Mouse (Mus musculus): ENCODE measurements around the gene Wbp2.
"Not testable (repeated sequence)": the region's sequence is repeated elsewhere in the genome, so short reads cannot be mapped to it uniquely, and the experiment has no call there.

Gene Wbp2

GRCm38 (mm10) chr11:116109441-116110081 lies 22.8 kb upstream of the Wbp2 start:
- no peak for DNase-seq (ENCODE audit: low spot score)

- no peak for DNase-seq (ENCODE audit: low spot score)
Observed at GRCm38 (mm10) chr11:116108464-116109137, 21.8 kb upstream of the Wbp2 start.

- DNase-seq (ENCODE audit: low spot score), result no peak
Observed at GRCm38 (mm10) chr11:116107777-116108285, 21.0 kb upstream of the Wbp2 start.

- no peak for DNase-seq (ENCODE audit: low spot score)
Observed at GRCm38 (mm10) chr11:116106963-116107776, 20.4 kb upstream of the Wbp2 start.

- DNase-seq (ENCODE audit: low spot score), result no peak
Observed at GRCm38 (mm10) chr11:116106154-116106962, 19.6 kb upstream of the Wbp2 start.

GRCm38 (mm10) chr11:116105065-116105464 lies 18.3 kb upstream of the Wbp2 start:
- no peak for DNase-seq (ENCODE audit: low spot score)

- DNase-seq (ENCODE audit: low spot score), result no peak
Observed at GRCm38 (mm10) chr11:116104006-116104646, 17.3 kb upstream of the Wbp2 start.

GRCm38 (mm10) chr11:116103572-116103971 lies 16.8 kb upstream of the Wbp2 start:
- no peak for DNase-seq (ENCODE audit: low spot score)

- no peak for DNase-seq (ENCODE audit: low spot score)
Observed at GRCm38 (mm10) chr11:116102472-116102871, 15.7 kb upstream of the Wbp2 start.

- no peak for DNase-seq (ENCODE audit: low spot score)
Observed at GRCm38 (mm10) chr11:116101931-116102381, 15.2 kb upstream of the Wbp2 start.

GRCm38 (mm10) chr11:116100839-116101238 lies 14.0 kb upstream of the Wbp2 start:
- no peak for DNase-seq (ENCODE audit: low spot score)

- no peak for DNase-seq (ENCODE audit: low spot score)
Observed at GRCm38 (mm10) chr11:116100385-116100784, 13.6 kb upstream of the Wbp2 start.

GRCm38 (mm10) chr11:116099462-116099861 lies 12.7 kb upstream of the Wbp2 start:
- no peak for DNase-seq (ENCODE audit: low spot score)

- DNase-seq (ENCODE audit: low spot score), result no peak
Observed at GRCm38 (mm10) chr11:116098711-116099460, 12.1 kb upstream of the Wbp2 start.

- DNase-seq (ENCODE audit: low spot score), result no peak
Observed at GRCm38 (mm10) chr11:116096213-116097108, 9.7 kb upstream of the Wbp2 start.

GRCm38 (mm10) chr11:116095573-116095972 lies 8.8 kb upstream of the Wbp2 start:
- DNase-seq (ENCODE audit: low spot score), result no peak

GRCm38 (mm10) chr11:116093771-116094565 lies 7.2 kb upstream of the Wbp2 start:
- no peak for DNase-seq (ENCODE audit: low spot score)

- DNase-seq (ENCODE audit: low spot score), result not testable (repeated sequence)
Observed at GRCm38 (mm10) chr11:116092959-116093358, 6.2 kb upstream of the Wbp2 start.

GRCm38 (mm10) chr11:116091591-116091990 lies 4.8 kb upstream of the Wbp2 start:
- DNase-seq (ENCODE audit: low spot score), result no peak
